Mouse (Mus musculus) retina, adult 2 months (tissue): ENCODE data around the gene Diaph3.

ENCODE experiments used
- DNase-seq: peaks from one replicate; pipeline ENCODE4 v3.0.0-alpha.2; 2012; ENCODE audit warnings: low read depth, low spot score

Gene Diaph3

GRCm38 (mm10) chr14:86861277-86861946, 279.6 kb downstream of the Diaph3 start:
- DNase-seq = no peak

GRCm38 (mm10) chr14:86847154-86847810, 293.8 kb downstream of the Diaph3 start:
- DNase-seq = no peak

- no peak for DNase-seq
Measured at GRCm38 (mm10) chr14:86844075-86844474, 297.0 kb downstream of the Diaph3 start.

GRCm38 (mm10) chr14:86837642-86838041, 303.4 kb downstream of the Diaph3 start:
- DNase-seq = no peak

- DNase-seq = no peak
Measured at GRCm38 (mm10) chr14:86834851-86835250, 306.2 kb downstream of the Diaph3 start.

GRCm38 (mm10) chr14:86834269-86834668, 306.8 kb downstream of the Diaph3 start:
- no peak for DNase-seq

- DNase-seq = no peak
Measured at GRCm38 (mm10) chr14:86833003-86833402, 308.0 kb downstream of the Diaph3 start.

- no peak for DNase-seq
Measured at GRCm38 (mm10) chr14:86816246-86816645, 324.8 kb downstream of the Diaph3 start.

- no peak for DNase-seq
Measured at GRCm38 (mm10) chr14:86788880-86789641, 352.0 kb downstream of the Diaph3 start.

- DNase-seq = no peak
Measured at GRCm38 (mm10) chr14:86786866-86787265, 354.2 kb downstream of the Diaph3 start.

GRCm38 (mm10) chr14:86781553-86782273, 359.3 kb downstream of the Diaph3 start:
- no peak for DNase-seq

- DNase-seq = no peak
Measured at GRCm38 (mm10) chr14:86773311-86773710, 367.7 kb downstream of the Diaph3 start.

- DNase-seq = no peak
Measured at GRCm38 (mm10) chr14:86772176-86773150, 368.6 kb downstream of the Diaph3 start.

GRCm38 (mm10) chr14:86764286-86764685, 376.7 kb downstream of the Diaph3 start:
- DNase-seq = no peak

- DNase-seq = no peak
Measured at GRCm38 (mm10) chr14:86757604-86758520, 383.2 kb downstream of the Diaph3 start.

GRCm38 (mm10) chr14:86757132-86757531, 383.9 kb downstream of the Diaph3 start:
- DNase-seq = no peak

- DNase-seq = no peak
Measured at GRCm38 (mm10) chr14:86750351-86750750, 390.7 kb downstream of the Diaph3 start.

- DNase-seq = no peak
Measured at GRCm38 (mm10) chr14:86749425-86749824, 391.6 kb downstream of the Diaph3 start.

GRCm38 (mm10) chr14:86748876-86749275, 392.2 kb downstream of the Diaph3 start:
- DNase-seq = no peak

- DNase-seq = no peak
Measured at GRCm38 (mm10) chr14:86744523-86744922, 396.5 kb downstream of the Diaph3 start.
